Mouse (Mus musculus): ENCODE measurements around the gene Saa4. TPM values are rescaled to one million over a fixed set of nuclear protein-coding genes. Genes with fewer than 3 reads are reported as not detected.

The Saa4 gene
- polyA plus RNA-seq, 1 experiment from 2014 or later, result not detected

DNA sequence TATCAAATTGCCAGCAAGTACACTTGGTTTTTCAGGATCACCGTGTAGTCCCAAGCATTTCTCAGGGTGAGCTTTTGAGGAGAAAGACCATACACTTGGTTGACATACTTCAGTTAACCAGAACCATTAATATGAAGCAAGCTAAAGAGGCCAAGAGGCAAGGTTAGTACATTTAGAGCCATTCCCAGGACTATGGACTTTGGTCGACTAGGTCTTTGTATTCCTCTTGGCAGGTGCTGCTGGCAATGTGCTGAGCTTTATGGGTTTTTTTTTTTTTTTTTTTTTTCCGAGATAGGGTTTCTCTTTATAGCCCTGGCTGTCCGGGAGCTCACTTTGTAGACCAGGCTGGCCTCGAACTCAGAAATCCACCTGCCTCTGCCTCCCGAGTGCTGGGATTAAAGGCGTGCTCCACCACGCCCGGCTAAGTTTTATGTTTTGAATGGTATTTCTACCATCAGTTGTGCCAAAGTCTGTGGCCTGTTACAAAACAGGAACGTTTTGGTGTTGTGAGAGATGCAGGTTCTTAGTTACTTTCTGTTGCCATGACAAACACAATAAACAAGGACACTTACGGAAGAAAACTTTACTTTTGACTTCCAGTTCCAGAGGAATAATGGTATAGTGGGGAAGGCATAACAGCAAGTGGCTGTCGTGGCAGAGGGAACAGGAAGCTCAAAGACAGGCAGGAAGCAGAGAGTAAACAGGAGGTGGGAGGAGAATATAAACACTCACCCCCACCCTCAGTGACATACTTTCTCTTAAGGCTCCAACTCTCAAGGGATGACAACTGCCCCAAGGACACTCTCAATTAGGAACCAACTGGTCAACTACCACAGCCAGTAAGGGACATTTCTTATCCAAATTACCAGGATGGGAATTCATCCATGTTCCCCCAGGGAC is 6.4 kb upstream of the Saa4 start:
- Histone ChIP-seq H3K4me3 (no peak overlapping the region), H3K4me1 (no peaks in the 10 kb centered on the region), H3K9me3 (no peaks in the 10 kb centered on the region), H3K4me2 (replicated peaks) (no peak overlapping the region), H3K36me3 (no peaks in the 10 kb centered on the region), H3K27me3 (replicated peaks) (no peaks in the 10 kb centered on the region), H3K9ac (no peak overlapping the region), H3K27ac (no peak overlapping the region)
- WGBS, result 82% methylated on average over 12 of the region's 12 CpGs
- ATAC-seq (ENCODE audit: low FRiP score, low read depth), result no peak

DNA sequence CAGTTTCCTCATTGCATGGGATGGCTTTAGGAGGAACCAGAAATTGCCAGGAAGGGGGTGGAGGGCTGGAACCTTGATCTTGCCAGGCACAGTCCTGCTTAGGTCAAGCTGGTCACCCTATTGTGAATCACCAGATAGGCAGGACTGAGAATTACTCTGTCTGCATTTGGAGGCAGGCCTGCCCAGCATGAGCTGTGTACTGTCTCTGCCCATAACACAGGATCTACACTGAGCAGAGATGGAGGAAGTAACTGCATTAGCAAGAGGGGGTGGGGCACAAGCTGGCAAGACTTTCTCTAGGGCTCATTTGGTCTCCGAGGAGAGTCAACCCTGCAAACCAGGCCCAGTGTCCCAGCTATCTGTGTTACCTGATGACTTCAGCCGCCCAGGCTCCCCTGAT is 2.6 kb upstream of the Saa4 start:
- H3K4me3 ChIP-seq, result no peak overlapping the region
- H3K36me3 ChIP-seq, result no peaks in the 10 kb centered on the region
- ATAC-seq (ENCODE audit: low FRiP score, low read depth), result no peak
- H3K27me3 ChIP-seq (replicated peaks), result no peaks in the 10 kb centered on the region
- no peaks in the 10 kb centered on the region for H3K4me1 ChIP-seq
- 76% methylated on average over 2 of the region's 2 CpGs for WGBS
- H3K4me2 ChIP-seq (replicated peaks), result no peak overlapping the region
- no peaks in the 10 kb centered on the region for H3K9me3 ChIP-seq
- no peak overlapping the region for H3K9ac ChIP-seq
- no peak overlapping the region for H3K27ac ChIP-seq

GRCm38 (mm10) chr7:46727584-46727983 is 4.8 kb downstream of the Saa4 start:
- Histone ChIP-seq H3K27ac (no peak overlapping the region), H3K36me3 (no peaks in the 10 kb centered on the region), H3K4me3 (no peak overlapping the region), H3K4me2 (replicated peaks) (no peak overlapping the region), H3K27me3 (replicated peaks) (no peaks in the 10 kb centered on the region), H3K9me3 (no peaks in the 10 kb centered on the region), H3K4me1 (no peaks in the 10 kb centered on the region), H3K9ac (no peak overlapping the region)
- no peak for ATAC-seq (ENCODE audit: low FRiP score, low read depth)
- 84% methylated on average over 1 of the region's 1 CpGs for WGBS

DNA sequence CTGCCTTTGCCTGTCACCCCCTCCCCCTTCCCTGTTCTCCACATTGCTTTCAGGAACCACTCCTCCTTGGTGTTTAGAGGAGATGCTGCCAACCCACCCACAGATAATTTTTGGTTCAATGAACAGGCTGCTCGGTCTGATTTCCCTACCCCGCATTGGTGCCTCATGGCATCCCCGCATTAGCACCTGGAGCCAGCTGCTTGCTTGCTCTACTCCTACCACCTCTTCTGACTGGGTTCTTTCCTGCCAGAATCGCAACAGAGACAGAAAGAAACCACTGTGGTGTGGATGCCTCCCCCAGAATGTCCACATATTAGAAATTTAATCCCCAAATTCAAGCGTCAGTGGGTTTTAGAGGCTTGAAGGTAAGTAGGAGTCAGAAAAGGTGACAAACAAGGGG is 8.0 kb downstream of the Saa4 start:
- Histone ChIP-seq H3K4me2 (replicated peaks) (no peak overlapping the region), H3K9ac (no peak overlapping the region), H3K36me3 (no peaks in the 10 kb centered on the region), H3K9me3 (no peaks in the 10 kb centered on the region), H3K27me3 (replicated peaks) (no peaks in the 10 kb centered on the region), H3K4me1 (no peaks in the 10 kb centered on the region), H3K27ac (no peak overlapping the region), H3K4me3 (no peak overlapping the region)
- ATAC-seq (ENCODE audit: low FRiP score, low read depth), result no peak
- WGBS, result 85% methylated on average over 5 of the region's 5 CpGs

DNA sequence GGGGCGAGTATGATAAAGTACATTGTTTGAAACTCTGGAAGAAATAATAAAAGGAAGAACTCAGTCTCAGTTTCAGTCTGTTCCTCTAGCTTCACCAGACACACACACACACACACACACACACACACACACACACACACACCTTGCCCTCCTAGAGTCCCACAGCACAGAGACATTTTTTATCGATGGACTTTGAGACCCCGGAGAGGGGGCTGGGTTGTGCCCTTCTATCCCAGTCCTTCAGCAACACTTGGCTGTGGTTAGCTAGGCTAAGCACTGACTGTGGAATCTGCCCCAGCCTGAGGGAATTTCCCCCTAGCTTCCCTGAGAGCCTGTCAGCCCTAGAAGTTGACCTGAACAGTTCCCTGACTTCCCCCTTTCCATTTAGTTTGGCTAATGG is 8.6 kb downstream of the Saa4 start:
- Histone ChIP-seq H3K27me3 (replicated peaks) (no peaks in the 10 kb centered on the region), H3K9ac (no peak overlapping the region), H3K36me3 (no peaks in the 10 kb centered on the region), H3K4me3 (no peak overlapping the region), H3K27ac (no peak overlapping the region), H3K9me3 (no peaks in the 10 kb centered on the region), H3K4me2 (replicated peaks) (no peak overlapping the region), H3K4me1 (no peaks in the 10 kb centered on the region)
- WGBS, result 90% methylated on average over 3 of the region's 3 CpGs
- no peak for ATAC-seq (ENCODE audit: low FRiP score, low read depth)

DNA sequence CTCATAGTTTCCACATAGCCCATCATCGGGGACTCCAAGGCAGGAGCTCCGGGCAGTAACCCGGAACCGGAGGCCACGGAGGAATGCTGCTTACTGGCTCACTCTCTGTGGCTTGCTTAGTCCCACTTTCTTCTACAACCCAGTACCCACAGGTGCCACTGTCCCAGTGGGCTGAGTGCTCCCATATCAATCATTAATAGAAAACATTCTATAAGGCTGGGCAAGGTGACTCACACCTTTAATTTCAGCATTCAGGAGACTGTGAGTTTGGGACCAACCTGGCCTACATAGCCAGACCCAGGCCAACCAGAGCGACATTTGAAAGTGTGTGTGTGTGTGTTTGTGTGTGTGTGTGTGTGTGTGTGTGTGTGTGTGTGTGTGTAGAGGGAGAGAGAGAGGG is 9.0 kb downstream of the Saa4 start:
- WGBS, result 95% methylated on average over 6 of the region's 6 CpGs
- no peak overlapping the region for H3K9ac ChIP-seq
- ATAC-seq (ENCODE audit: low FRiP score, low read depth), result no peak

DNA sequence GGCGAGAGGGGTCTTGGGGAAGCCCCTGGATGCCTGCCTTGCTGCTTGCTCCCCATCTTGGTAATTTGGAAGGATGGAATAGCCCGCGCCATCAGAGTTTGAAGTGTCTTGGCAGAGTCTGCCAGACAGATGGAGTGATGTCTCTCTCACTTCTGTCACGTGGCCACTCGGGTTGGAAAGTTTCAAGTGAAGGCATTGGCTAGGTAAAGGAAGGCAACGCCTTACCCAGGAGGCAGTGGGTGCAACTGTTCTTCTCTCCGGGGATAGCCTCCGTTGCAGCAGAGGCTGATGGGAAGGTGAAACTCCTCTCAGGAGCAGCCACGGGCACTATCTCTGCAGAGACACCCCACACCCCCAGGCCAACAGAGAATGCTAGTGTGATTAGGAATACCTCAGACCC is 11.9 kb downstream of the Saa4 start:
- Histone ChIP-seq H3K4me1 (no peaks in the 10 kb centered on the region), H3K36me3 (no peaks in the 10 kb centered on the region), H3K9me3 (no peaks in the 10 kb centered on the region), H3K27me3 (replicated peaks) (no peaks in the 10 kb centered on the region), H3K27ac (no peak overlapping the region), H3K4me3 (no peak overlapping the region), H3K4me2 (replicated peaks) (no peak overlapping the region), H3K9ac (no peak overlapping the region)
- 85% methylated on average over 9 of the region's 9 CpGs for WGBS
- ATAC-seq (ENCODE audit: low FRiP score, low read depth), result no peak

More for the DNA sequence above, 9.0 kb downstream of the Saa4 start:
- H3K36me3 ChIP-seq, result no peaks in the 10 kb centered on the region
- H3K27me3 ChIP-seq (replicated peaks), result no peaks in the 10 kb centered on the region
- H3K9me3 ChIP-seq, result no peaks in the 10 kb centered on the region
- no peak overlapping the region for H3K4me2 ChIP-seq (replicated peaks)
- no peak overlapping the region for H3K27ac ChIP-seq
- no peaks in the 10 kb centered on the region for H3K4me1 ChIP-seq
- H3K4me3 ChIP-seq, result no peak overlapping the region

DNA sequence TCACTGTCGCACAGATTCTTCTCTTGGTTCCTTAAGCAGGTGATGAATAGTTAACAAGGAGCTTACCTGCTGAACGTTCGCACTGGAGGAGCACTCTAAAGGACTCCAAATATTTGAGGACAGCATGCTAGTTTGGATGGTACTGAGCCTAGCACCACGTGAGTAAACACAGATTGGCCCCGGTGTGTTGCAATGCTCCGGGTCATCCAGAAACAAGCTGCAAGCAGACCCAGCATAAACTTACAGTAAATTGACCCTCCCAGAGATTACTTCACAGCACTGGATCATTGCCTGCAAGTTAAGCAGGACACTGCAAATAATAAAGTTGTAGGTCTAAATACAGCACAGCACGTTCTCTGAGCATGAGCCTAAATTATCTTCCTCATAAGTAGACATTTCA is 12.9 kb downstream of the Saa4 start:
- H3K4me2 ChIP-seq (replicated peaks), result no peak overlapping the region
- no peaks in the 10 kb centered on the region for H3K27me3 ChIP-seq (replicated peaks)
- H3K4me1 ChIP-seq, result no peaks in the 10 kb centered on the region
- WGBS, result 87% methylated on average over 7 of the region's 7 CpGs
- H3K9ac ChIP-seq, result no peak overlapping the region
- H3K4me3 ChIP-seq, result no peak overlapping the region
- H3K27ac ChIP-seq, result no peak overlapping the region
- no peak for ATAC-seq (ENCODE audit: low FRiP score, low read depth)
- no peaks in the 10 kb centered on the region for H3K36me3 ChIP-seq
- H3K9me3 ChIP-seq, result no peaks in the 10 kb centered on the region

DNA sequence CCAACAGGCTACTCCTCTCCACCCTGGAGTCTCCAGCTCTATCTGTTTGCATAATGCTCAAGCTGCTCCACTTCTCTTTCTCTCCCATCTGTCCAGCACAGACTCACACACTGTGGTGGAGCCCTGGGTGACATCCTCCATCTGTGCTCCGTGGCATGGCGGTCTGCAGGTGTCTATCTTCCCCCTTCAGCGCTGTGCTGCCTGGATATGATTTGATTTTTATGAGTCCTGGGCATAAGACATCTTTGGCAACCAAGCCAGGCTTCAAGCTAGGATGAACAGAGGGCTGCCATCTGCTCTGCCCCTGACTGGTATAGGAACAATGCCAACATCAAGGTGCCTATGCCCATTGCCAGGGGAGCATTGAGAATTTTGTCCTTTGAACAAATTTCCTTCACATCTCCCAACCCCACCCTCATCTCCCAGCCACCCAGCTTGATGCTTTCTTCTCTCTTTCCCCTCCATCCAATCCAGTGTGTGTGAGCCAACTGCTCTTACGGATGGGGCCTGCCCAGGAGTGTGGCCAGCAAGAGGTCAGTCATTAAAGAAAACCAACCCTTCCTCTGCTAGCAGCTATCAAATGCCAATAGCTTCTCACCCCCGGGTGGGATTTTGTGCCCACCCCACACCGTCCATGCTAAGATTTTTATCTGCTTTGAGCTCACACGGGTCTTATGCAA is 13.7 kb downstream of the Saa4 start:
- no peak overlapping the region for H3K4me2 ChIP-seq (replicated peaks)
- no peaks in the 10 kb centered on the region for H3K9me3 ChIP-seq
- 88% methylated on average over 7 of the region's 7 CpGs for WGBS
- ATAC-seq (ENCODE audit: low FRiP score, low read depth), result no peak
- H3K27ac ChIP-seq, result no peak overlapping the region
- H3K4me1 ChIP-seq, result no peaks in the 10 kb centered on the region; the same call in 1 of the 2 replicates
- H3K27me3 ChIP-seq (replicated peaks), result no peaks in the 10 kb centered on the region
- no peaks in the 10 kb centered on the region for H3K36me3 ChIP-seq
- no peak overlapping the region for H3K4me3 ChIP-seq
- H3K9ac ChIP-seq, result no peak overlapping the region

DNA sequence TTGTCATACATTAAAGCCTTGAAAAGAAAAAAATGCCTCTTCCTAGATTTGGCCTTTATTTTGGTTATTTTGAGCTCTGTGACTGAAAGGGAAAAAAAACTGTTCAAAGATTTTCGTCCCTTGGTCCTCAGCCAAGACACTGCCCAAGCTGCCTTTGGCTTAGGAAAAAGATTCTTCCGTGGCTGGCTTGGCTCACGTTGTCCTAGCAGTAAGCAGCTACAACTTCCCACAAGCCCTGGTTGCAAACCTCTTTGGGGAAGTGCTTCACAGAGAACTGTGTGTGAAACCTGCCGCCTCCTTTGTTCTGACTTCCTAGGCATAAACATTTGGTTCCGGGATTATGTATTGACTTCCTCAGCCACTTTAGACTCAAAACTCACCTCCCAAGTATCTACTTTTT is 15.5 kb downstream of the Saa4 start:
- no peaks in the 10 kb centered on the region for H3K9me3 ChIP-seq
- H3K27ac ChIP-seq, result no peak overlapping the region
- no peaks in the 10 kb centered on the region for H3K27me3 ChIP-seq (replicated peaks)
- H3K36me3 ChIP-seq, result no peaks in the 10 kb centered on the region
- no peak overlapping the region for H3K4me3 ChIP-seq
- no peak for ATAC-seq (ENCODE audit: low FRiP score, low read depth)
- 63% methylated on average over 5 of the region's 5 CpGs for WGBS
- H3K9ac ChIP-seq, result no peak overlapping the region
- no peak overlapping the region for H3K4me2 ChIP-seq (replicated peaks)
- no peaks in the 10 kb centered on the region; the same call in 1 of the 2 replicates for H3K4me1 ChIP-seq

DNA sequence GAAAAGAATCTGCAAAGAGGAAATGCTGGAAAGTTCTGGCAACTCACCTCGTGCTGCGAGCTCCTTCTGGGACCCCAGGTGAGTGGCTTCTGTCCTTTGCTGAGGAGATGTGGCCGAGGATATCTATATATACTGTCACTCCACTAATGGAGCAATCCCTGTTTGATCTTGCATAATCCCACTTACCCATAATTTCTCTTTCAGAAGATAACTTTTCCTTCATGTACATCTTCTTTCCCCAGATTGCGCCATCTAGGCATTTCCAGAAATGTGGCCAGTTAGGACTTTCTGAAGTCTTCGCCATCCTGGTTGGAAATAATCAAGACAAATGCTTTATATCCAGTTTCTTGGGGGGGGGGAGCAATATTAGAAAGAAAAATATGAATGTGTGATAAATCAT is 16.8 kb downstream of the Saa4 start, which contains the start of gene Saa3:
Gene Saa3 (minus strand): TSS at position 101 of the 400 bp plus-strand sequence.
- H3K9ac ChIP-seq, result no peak within 1 kb of the TSS
- no peaks in the 10 kb centered on the region for H3K9me3 ChIP-seq
- H3K4me2 ChIP-seq (replicated peaks), result no peak within 1 kb of the TSS
- H3K27me3 ChIP-seq (replicated peaks), result no peaks in the 10 kb centered on the region
- no peak within 1 kb of the TSS for H3K27ac ChIP-seq
- H3K4me1 ChIP-seq, result no peaks in the 10 kb centered on the region; the same call in 1 of the 2 replicates
- WGBS, result 92% methylated on average over 5 of the region's 5 CpGs
- no peaks in the 10 kb centered on the region for H3K36me3 ChIP-seq
- no peak for ATAC-seq (ENCODE audit: low FRiP score, low read depth)
- no peak within 1 kb of the TSS for H3K4me3 ChIP-seq

GRCm38 (mm10) chr7:46714518-46714917 is 17.9 kb downstream of the Saa4 start:
- peaks cover 2% of the 10 kb centered on the region; the same call in 1 of the 2 replicates for H3K4me1 ChIP-seq
- 32% methylated on average over 6 of the region's 6 CpGs for WGBS
- H3K4me3 ChIP-seq, result no peak overlapping the region
- no peaks in the 10 kb centered on the region for H3K36me3 ChIP-seq
- ATAC-seq (ENCODE audit: low FRiP score, low read depth), result no peak
- no peaks in the 10 kb centered on the region for H3K9me3 ChIP-seq
- H3K9ac ChIP-seq, result no peak overlapping the region
- no peak overlapping the region for H3K4me2 ChIP-seq (replicated peaks)
- no peaks in the 10 kb centered on the region for H3K27me3 ChIP-seq (replicated peaks)
- no peak overlapping the region for H3K27ac ChIP-seq
